Mouse (Mus musculus): ENCODE data around the gene Gse1. TPM values are rescaled to one million over a fixed set of nuclear protein-coding genes. Genes with fewer than 3 reads are reported as not detected.

Gse1 gene
- total and polyA plus RNA-seq, 3 experiments, result 23.6 to 128 (median 66.9) TPM

DNA sequence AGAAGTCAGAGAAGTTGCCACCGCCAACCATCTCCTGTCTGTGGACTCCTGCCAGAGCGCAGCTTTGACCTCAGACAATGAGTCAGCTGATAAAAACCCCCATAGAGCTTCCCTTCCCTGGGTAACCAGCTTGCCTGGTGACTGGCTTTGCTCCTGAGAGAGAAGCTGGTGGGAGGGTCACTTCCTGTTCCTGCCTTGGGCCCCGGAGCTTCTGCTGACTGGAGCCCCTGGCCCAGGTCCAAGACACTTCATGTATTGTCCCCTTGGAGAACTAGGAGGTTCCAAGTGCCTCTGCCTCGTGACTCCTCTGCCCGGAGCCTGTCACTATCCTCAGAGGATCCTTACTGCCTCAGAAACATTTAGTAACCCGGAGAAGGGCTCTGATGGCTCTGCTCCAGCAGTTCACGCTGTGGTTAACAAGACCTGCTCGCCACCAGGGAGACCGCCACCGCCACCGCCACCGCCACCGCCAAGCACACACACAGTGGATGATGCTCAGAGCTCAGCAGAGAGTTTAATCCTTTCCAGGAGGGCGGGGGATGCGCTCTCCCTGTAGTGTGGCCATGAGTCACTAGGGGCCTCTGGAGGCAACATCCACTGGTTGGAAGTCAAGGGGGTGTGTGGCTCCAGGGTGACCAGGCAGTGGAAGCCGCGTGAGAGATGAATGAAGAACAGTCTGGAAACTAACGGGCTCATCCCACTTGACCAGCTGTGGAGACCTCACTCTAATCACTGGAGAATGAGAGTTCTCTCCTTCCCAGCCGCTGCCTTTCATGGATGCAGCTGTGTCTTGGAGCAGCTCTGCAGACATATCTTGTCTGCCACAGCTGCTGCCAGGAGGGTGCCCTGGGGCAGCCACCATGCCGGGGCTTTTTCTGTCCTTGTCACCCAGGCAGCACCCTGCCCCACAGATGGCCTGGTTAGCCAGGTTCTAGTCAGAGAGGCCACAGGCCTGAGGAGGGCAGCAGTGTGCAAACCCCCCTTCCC, 335.9 kb downstream of the Gse1 start:
- Histone ChIP-seq H3K4me3 (ENCODE audit: control insufficient read depth in 1 of 2, insufficient read depth in 1 of 2, low read depth in 2 of 2, low read length in 2 of 2) (no peak overlapping the region), H3K9ac (ENCODE audit: control insufficient read depth, low read depth, low read length, poor library complexity, severe bottlenecking) (no peak overlapping the region), H3K9me3 (replicated peaks; ENCODE audit: insufficient read depth, low read length) (no peaks in the 10 kb centered on the region), H3K36me3 (ENCODE audit: control insufficient read depth in 1 of 2, insufficient read depth in 2 of 2, low read length in 2 of 2) (peaks cover 11 to 26% of the 10 kb centered on the region in 2 experiments; a peak in 3 of 4 replicates), H3K4me1 (ENCODE audit: control insufficient read depth in 1 of 2, insufficient read depth in 2 of 2, low read length in 2 of 2) (peaks cover 3 to 33% of the 10 kb centered on the region in 2 experiments; a peak in 3 of 4 replicates), H3K79me2 (ENCODE audit: control insufficient read depth, insufficient read depth, low read length, poor library complexity) (peaks cover 13% of the 10 kb centered on the region), H3K27ac (ENCODE audit: control insufficient read depth, low read depth, low read length) (peak overlapping the region; percentile 41), H3K27me3 (ENCODE audit: control insufficient read depth in 1 of 2, insufficient read depth in 2 of 2, low read length in 2 of 2) (no peaks in the 10 kb centered on the region)
- peak; percentile 98 for DNase-seq (ENCODE audit: low read depth, low spot score)
- TF ChIP-seq EP300 (IDR thresholded peaks at IDR 0.05; ENCODE audit: low read depth in 1 of 2, low read length in 2 of 2) (peak; percentile 77 to 83), ELF1 (IDR thresholded peaks at IDR 0.05; ENCODE audit: low read depth, low read length) (peak; percentile 81), MXI1 (IDR thresholded peaks at IDR 0.05; ENCODE audit: low read depth, low read length) (peak; percentile 81), HCFC1 (IDR thresholded peaks at IDR 0.05; ENCODE audit: low read depth, low read length) (peak; percentile 41; the same call in 1 of the 2 replicates), BHLHE40 (IDR thresholded peaks at IDR 0.05; ENCODE audit: borderline replicate concordance, low read depth, low read length) (peak; percentile 19; the same call in 1 of the 2 replicates), TAL1 (IDR thresholded peaks at IDR 0.05; ENCODE audit: low read length) (peak; percentile 33; the same call in 1 of the 2 replicates), MAX (IDR thresholded peaks at IDR 0.05; ENCODE audit: low read length) (peak; percentile 40; the same call in 1 of the 2 replicates), MYC (IDR thresholded peaks at IDR 0.05; ENCODE audit: low read depth, low read length) (peak; percentile 77), CHD1 (IDR thresholded peaks at IDR 0.05; ENCODE audit: low read depth, low read length) (no peak), USF1 (IDR thresholded peaks at IDR 0.05; ENCODE audit: low read depth, low read length) (peak; percentile 72), MYB (IDR thresholded peaks at IDR 0.05; ENCODE audit: low read depth, low read length) (no peak), GABPA (IDR thresholded peaks at IDR 0.05; ENCODE audit: low read depth, low read length) (no peak), CHD2 (IDR thresholded peaks at IDR 0.05; ENCODE audit: low read length) (no peak), ZMIZ1 (IDR thresholded peaks at IDR 0.05; ENCODE audit: low read depth, low read length) (no peak), GATA1 (IDR thresholded peaks at IDR 0.05; ENCODE audit: low read depth, low read length) (peak; percentile 57), JUND (IDR thresholded peaks at IDR 0.05; ENCODE audit: low read depth, low read length) (no peak), ZKSCAN1 (IDR thresholded peaks at IDR 0.05; ENCODE audit: low read depth, low read length) (no peak), ZC3H11A (IDR thresholded peaks at IDR 0.05; ENCODE audit: low read depth, low read length) (no peak), TBP (IDR thresholded peaks at IDR 0.05; ENCODE audit: low read depth, low read length) (peak; percentile 59), ETS1 (IDR thresholded peaks at IDR 0.05; ENCODE audit: low read depth, low read length) (peak; percentile 98), USF2 (IDR thresholded peaks at IDR 0.05; ENCODE audit: borderline replicate concordance in 1 of 2, insufficient read depth in 1 of 2, low read depth in 1 of 2, low read length in 2 of 2) (no peak), SMC3 (IDR thresholded peaks at IDR 0.05; ENCODE audit: low read depth, low read length) (peak; percentile 25), E2F4 (IDR thresholded peaks at IDR 0.05; ENCODE audit: borderline replicate concordance, low read depth, low read length) (no peak), RCOR1 (IDR thresholded peaks at IDR 0.05; ENCODE audit: low read depth, low read length) (peak; percentile 87), TCF12 (IDR thresholded peaks at IDR 0.05; ENCODE audit: low read depth, low read length) (0 out of 2 replicates have a peak, but pooled peaks have one; percentile 35), CTCF (IDR thresholded peaks at IDR 0.05 in 2 of 3, conservative IDR thresholded peaks at IDR 0.05 in 1 of 3; ENCODE audit: control insufficient read depth in 1 of 3, insufficient read depth in 1 of 3, low read depth in 2 of 3, low read length in 3 of 3, poor library complexity in 1 of 3, severe bottlenecking in 1 of 3) (peak in 1 of 3 experiments; percentile 16; a peak in 1 of 6 replicates), SIN3A (IDR thresholded peaks at IDR 0.05; ENCODE audit: low read length) (peak; percentile 95), MAFK (IDR thresholded peaks at IDR 0.05; ENCODE audit: borderline replicate concordance, low read depth, low read length) (peak; percentile 11; the same call in 1 of the 2 replicates), KAT2A (conservative IDR thresholded peaks at IDR 0.05; ENCODE audit: low read depth, low read length) (no peak)

Measured in MEL (cell line).